Mouse (Mus musculus): ENCODE data around the gene Rcc1.

GRCm38 (mm10) chr4:132365450-132366060 is 12.2 kb upstream of the Rcc1 start:
- no peak for TF ChIP-seq CTCF (IDR thresholded peaks at IDR 0.05; ENCODE audit: insufficient read depth, low read length)
- no peak for TF ChIP-seq POLR2A (IDR thresholded peaks at IDR 0.05; ENCODE audit: borderline replicate concordance, extremely low read depth, low read depth, low read length)

Measured in lung, adult 2 months (tissue).